Mouse (Mus musculus) midbrain, embryonic 16.5 days (tissue): Measurements from ENCODE around the gene 2210016L21Rik. TPM values are rescaled to one million over a fixed set of nuclear protein-coding genes. Genes with fewer than 3 reads are reported as not detected.

Source experiments
- ATAC-seq: fragments of 200-750 bp; cut with Nextera tagmentation; 2 replicates; pipeline ENCODE4 v1.8.0; 2017; ENCODE audit warnings: moderate TSS enrichment
- H3K27ac ChIP-seq: fragments of 300-500 bp; sonication (generic); 2 replicates; pipeline ENCODE4 v1.5.1; 2014; ENCODE audit warnings: mild to moderate bottlenecking, low read length, mixed read lengths
- H3K27me3 ChIP-seq: fragments of 300-500 bp; sonication (generic); 2 replicates; pipeline ENCODE4 v1.6.1; 2014; ENCODE audit warnings: low read depth, low read length, mixed read lengths; ENCODE audit not compliant: control insufficient read depth, insufficient read depth
- H3K36me3 ChIP-seq: fragments of 300-500 bp; sonication (generic); 2 replicates; pipeline ENCODE4 v1.6.1; 2014; ENCODE audit warnings: mild to moderate bottlenecking, low read length, moderate library complexity, mixed read lengths; ENCODE audit not compliant: control insufficient read depth, insufficient read depth
- H3K4me1 ChIP-seq: fragments of 300-500 bp; sonication (generic); 2 replicates; pipeline ENCODE4 v1.6.1; 2014; ENCODE audit warnings: mild to moderate bottlenecking, low read length, mixed read lengths; ENCODE audit not compliant: control insufficient read depth, insufficient read depth
- H3K4me2 ChIP-seq: fragments of 300-500 bp; sonication (generic); 2 replicates; pipeline ENCODE4 v1.6.1; 2014; ENCODE audit warnings: mild to moderate bottlenecking, low read length, mixed read lengths
- H3K4me3 ChIP-seq: fragments of 300-500 bp; sonication (generic); 2 replicates; pipeline ENCODE4 v1.5.1; 2014; ENCODE audit warnings: low read depth, mild to moderate bottlenecking, low read length, moderate library complexity, mixed read lengths
- H3K9ac ChIP-seq: fragments of 300-500 bp; sonication (generic); 2 replicates; pipeline ENCODE4 v1.6.1; 2014; ENCODE audit warnings: low read depth, low read length, mixed read lengths
- H3K9me3 ChIP-seq: fragments of 300-500 bp; sonication (generic); replicated peaks from 2 replicates; pipeline ENCODE4 v1.6.1; 2014; ENCODE audit warnings: mild to moderate bottlenecking, low read length, mixed read lengths; ENCODE audit not compliant: control insufficient read depth, poor library complexity, severe bottlenecking
- WGBS: fragments of 180-500 bp; shearing (Covaris S2); extraction: QIAGEN DNeasy Blood & Tissue Kit; methylation state at CpG from one replicate; pipeline ENCODE4 v1.1.7; 2014; 5-methylcytosine and 5-hydroxymethylcytosine counted together
- polyA plus RNA-seq: library from polyadenylated mRNA; unstranded; fragments of >200 nt; fragmentation: Nextera tagmentation; extraction: Ambion mirVana; gene quantifications from 2 replicates; pipeline ENCODE4 v1.2.1, GENCODE M21; 2015

Gene 2210016L21Rik
- polyA plus RNA-seq, 1 experiment from 2014 or later, result 132 TPM

DNA sequence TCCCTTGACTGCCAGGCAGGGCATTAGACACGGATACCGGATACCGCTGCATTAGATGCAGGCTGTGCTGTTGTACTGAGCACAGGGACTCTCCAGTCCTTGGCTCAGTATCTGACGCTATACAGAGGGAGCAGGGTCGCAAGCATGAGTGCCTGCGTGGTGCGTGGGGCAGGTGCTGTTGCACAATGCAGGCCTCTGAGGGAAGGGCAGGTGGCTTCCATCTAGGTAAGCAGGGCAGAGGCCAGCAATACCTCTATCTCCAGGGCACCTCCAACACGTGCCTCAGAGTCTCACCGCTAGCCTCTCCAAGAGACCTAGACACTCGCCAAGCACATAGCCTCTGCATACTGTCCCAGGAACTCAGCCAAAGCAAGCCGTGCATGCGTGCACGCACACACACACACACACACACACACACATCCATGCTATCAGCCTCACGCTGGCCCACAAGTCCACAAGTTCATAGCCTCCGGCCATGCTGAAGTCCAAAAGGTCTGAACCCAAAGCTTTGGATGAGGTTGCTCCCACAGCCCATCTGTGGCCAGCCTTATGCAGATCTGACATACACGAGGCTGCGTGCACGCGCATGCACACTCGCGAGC is 9.4 kb downstream of the 2210016L21Rik start:
- Histone ChIP-seq H3K27me3 (no peaks in the 10 kb centered on the region), H3K9ac (no peak overlapping the region), H3K4me2 (no peak overlapping the region), H3K4me3 (no peak overlapping the region), H3K36me3 (peaks cover 23% of the 10 kb centered on the region), H3K27ac (no peak overlapping the region), H3K9me3 (no peaks in the 10 kb centered on the region), H3K4me1 (no peaks in the 10 kb centered on the region)
- WGBS, result 87% methylated on average over 21 of the region's 21 CpGs
- ATAC-seq, result no peak

GRCm38 (mm10) chr5:114953326-114953725 is 11.4 kb downstream of the 2210016L21Rik start:
- Histone ChIP-seq H3K4me1 (no peaks in the 10 kb centered on the region), H3K27me3 (no peaks in the 10 kb centered on the region), H3K9me3 (no peaks in the 10 kb centered on the region), H3K4me2 (no peak overlapping the region), H3K9ac (no peak overlapping the region), H3K4me3 (no peak overlapping the region), H3K27ac (no peak overlapping the region), H3K36me3 (peaks cover 4% of the 10 kb centered on the region; the same call in 1 of the 2 replicates)
- ATAC-seq, result no peak
- WGBS, result 88% methylated on average over 14 of the region's 14 CpGs

DNA sequence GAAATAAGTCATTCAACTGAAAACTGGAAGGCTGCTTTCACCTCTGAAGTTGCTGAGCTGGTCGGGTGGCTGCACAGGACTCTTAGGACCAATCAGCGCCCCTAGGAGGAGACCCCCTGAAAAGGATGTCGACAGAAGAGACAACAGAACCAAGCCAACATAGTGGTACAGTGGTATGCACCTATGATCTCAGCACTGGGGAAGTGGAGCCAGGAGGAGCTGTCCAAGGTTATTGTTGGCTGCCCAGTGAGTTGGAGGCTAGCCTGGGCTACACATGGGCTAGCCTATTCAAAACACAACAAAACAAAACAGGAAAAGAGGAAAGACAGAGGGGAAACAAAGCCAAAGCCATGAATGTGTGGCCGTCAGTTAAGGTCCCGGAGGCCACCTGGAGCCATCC is 16.1 kb downstream of the 2210016L21Rik start:
- H3K4me2 ChIP-seq, result no peak overlapping the region
- no peaks in the 10 kb centered on the region for H3K27me3 ChIP-seq
- H3K4me3 ChIP-seq, result no peak overlapping the region
- H3K9me3 ChIP-seq, result no peaks in the 10 kb centered on the region
- H3K9ac ChIP-seq, result no peak overlapping the region
- 86% methylated on average over 5 of the region's 5 CpGs for WGBS
- no peaks in the 10 kb centered on the region for H3K36me3 ChIP-seq
- ATAC-seq, result no peak
- H3K27ac ChIP-seq, result no peak overlapping the region
- no peaks in the 10 kb centered on the region for H3K4me1 ChIP-seq

DNA sequence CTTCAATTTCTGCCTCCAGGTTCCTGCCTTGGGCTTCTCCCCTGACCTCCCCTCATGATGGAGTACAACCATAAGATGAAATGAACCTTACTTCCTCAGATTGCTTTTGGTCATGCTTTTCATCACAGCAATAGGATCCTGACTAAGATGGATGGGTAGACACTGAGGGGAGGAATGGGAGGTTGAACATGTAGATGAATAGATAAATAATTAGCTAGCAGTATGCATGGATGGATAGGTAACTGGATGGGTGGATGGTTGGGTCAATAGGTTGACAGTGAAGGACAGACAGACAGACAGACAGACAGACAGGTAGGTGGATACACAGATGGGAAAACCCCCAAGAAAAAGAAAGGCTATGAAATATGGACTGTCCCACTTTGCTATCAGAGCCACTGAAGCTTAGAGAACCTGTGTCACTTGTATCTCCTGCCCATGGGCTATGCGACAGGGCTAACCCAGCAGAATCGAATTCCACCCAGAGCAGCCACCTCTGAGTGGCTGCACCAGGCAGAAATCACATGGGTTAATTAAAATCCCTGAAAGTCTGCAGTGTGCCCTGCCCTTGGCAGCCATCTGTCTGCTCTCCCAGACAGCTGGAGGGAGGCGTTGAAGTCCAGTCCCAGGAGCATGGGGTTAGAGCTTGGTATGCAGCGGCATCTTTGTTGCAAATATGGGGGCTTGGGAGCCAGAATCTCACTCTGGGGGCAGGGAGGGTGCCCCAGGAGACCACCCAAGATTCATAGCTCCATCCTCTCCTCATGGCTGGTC is 19.8 kb downstream of the 2210016L21Rik start:
- no peak overlapping the region for H3K4me3 ChIP-seq
- no peaks in the 10 kb centered on the region for H3K27me3 ChIP-seq
- H3K4me2 ChIP-seq, result no peak overlapping the region
- H3K9ac ChIP-seq, result no peak overlapping the region
- H3K36me3 ChIP-seq, result no peaks in the 10 kb centered on the region
- no peaks in the 10 kb centered on the region for H3K4me1 ChIP-seq
- no peak overlapping the region for H3K27ac ChIP-seq
- no peaks in the 10 kb centered on the region for H3K9me3 ChIP-seq
- 40% methylated on average over 4 of the region's 4 CpGs for WGBS
- no peak for ATAC-seq

DNA sequence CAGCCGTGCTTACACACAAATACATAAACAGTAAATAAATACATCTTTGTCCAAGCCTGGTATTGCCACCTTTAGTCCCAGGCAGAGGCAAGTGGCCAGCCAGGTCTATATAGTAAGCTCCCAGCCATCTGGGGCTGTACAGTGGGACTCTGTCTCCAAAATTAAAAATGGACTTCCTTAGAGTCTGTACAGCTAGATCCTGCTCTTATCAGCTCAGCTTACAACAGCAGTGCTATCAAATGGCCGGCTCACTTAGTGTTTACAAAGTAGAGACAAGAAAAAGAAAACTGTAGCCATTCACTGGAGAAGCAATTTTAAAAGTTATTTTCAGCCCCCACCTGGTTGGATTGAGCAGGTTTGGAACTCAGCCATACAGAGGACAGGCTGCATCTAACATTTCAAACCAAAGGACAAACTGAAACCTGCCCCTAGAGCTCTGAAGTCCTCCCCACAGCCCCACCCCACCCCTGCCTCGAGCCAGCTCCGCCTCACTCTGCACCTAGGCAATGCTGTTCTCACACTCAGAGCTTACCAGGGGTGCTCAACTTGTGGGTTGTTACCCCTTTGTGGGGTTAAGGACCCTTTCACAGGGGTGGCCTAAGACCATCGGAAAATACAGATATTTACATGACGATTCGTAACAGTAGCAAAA is 22.5 kb downstream of the 2210016L21Rik start:
- Histone ChIP-seq H3K36me3 (no peaks in the 10 kb centered on the region), H3K4me2 (no peak overlapping the region), H3K4me3 (no peak overlapping the region), H3K9ac (no peak overlapping the region), H3K9me3 (no peaks in the 10 kb centered on the region), H3K4me1 (no peaks in the 10 kb centered on the region), H3K27ac (no peak overlapping the region), H3K27me3 (no peaks in the 10 kb centered on the region)
- no peak for ATAC-seq
- WGBS, result 78% methylated on average over 7 of the region's 7 CpGs

GRCm38 (mm10) chr5:114964967-114965898 is 23.3 kb downstream of the 2210016L21Rik start:
- H3K27me3 ChIP-seq, result no peaks in the 10 kb centered on the region
- H3K4me3 ChIP-seq, result no peak overlapping the region
- H3K36me3 ChIP-seq, result no peaks in the 10 kb centered on the region
- H3K9me3 ChIP-seq, result no peaks in the 10 kb centered on the region
- no peak for ATAC-seq
- H3K9ac ChIP-seq, result no peak overlapping the region
- H3K4me1 ChIP-seq, result no peaks in the 10 kb centered on the region
- 72% methylated on average over 17 of the region's 17 CpGs for WGBS
- no peak overlapping the region for H3K27ac ChIP-seq
- no peak overlapping the region for H3K4me2 ChIP-seq

DNA sequence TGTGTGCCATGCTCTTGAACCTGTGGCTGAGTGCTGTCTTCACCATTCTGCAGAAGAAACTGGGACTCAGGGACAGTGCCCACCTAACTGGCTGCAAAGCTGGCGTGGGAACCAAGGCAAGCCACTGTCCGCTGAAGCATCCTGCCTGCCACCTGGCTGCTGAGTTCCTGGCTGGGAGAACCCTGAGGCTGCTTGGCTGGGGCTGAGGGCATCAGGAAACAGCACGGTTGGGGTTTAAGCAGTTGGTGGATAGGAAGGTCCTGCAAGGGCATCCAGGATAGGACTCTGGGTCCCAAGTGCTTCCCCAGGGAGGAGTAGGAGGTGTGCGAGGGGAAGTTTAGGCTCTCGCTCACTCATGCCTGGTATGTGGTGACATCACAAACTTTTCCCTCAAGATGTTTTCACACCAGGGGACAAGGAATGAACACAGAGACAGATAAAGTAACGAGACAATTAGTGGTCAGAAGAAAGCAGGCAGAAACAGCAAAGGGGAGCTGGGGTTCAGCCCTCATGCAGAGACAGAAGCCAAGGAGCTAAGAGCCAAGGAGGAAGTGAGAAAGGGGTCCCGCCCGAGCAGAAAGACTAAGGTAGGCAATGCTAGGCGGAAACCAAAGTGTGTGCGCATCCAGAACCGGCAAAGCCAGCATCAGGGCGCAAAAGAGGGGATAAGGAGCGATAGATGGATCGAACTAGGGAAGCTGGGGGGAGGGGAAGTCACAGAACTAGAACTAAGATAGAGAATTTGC is 25.7 kb downstream of the 2210016L21Rik start:
- Histone ChIP-seq H3K4me3 (no peak overlapping the region), H3K4me1 (no peaks in the 10 kb centered on the region), H3K27me3 (no peaks in the 10 kb centered on the region), H3K9me3 (no peaks in the 10 kb centered on the region), H3K4me2 (no peak overlapping the region), H3K36me3 (no peaks in the 10 kb centered on the region), H3K9ac (no peak overlapping the region), H3K27ac (no peak overlapping the region)
- WGBS, result 44% methylated on average over 14 of the region's 14 CpGs
- ATAC-seq, result no peak

DNA sequence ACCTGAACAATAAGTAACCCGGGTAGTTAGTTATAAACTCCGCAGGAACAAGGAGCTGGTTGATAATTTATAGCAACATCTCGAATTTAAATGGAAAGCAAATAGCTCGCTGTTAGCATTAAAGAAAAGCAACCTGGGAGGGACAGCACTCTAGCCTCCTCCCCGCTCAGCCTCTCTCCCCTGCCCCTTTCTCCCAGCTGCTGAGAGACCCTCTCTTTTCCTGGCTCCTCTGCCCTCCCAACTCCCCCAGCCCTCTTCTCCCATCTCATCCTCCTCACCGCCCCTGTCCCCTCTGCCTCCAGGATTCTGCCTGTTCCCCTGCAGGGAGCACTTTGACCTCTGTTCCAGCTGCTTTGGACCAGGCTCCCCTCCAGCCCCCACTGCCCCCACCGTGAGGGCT is 26.7 kb downstream of the 2210016L21Rik start:
- Histone ChIP-seq H3K9ac (no peak overlapping the region), H3K9me3 (no peaks in the 10 kb centered on the region), H3K27me3 (no peaks in the 10 kb centered on the region), H3K4me2 (no peak overlapping the region), H3K36me3 (no peaks in the 10 kb centered on the region), H3K27ac (no peak overlapping the region), H3K4me3 (no peak overlapping the region), H3K4me1 (no peaks in the 10 kb centered on the region)
- ATAC-seq, result no peak
- 13% methylated on average over 7 of the region's 7 CpGs for WGBS
